24 mouse cellular contexts compared by ENCODE assay signal in the genomic region with DNA sequence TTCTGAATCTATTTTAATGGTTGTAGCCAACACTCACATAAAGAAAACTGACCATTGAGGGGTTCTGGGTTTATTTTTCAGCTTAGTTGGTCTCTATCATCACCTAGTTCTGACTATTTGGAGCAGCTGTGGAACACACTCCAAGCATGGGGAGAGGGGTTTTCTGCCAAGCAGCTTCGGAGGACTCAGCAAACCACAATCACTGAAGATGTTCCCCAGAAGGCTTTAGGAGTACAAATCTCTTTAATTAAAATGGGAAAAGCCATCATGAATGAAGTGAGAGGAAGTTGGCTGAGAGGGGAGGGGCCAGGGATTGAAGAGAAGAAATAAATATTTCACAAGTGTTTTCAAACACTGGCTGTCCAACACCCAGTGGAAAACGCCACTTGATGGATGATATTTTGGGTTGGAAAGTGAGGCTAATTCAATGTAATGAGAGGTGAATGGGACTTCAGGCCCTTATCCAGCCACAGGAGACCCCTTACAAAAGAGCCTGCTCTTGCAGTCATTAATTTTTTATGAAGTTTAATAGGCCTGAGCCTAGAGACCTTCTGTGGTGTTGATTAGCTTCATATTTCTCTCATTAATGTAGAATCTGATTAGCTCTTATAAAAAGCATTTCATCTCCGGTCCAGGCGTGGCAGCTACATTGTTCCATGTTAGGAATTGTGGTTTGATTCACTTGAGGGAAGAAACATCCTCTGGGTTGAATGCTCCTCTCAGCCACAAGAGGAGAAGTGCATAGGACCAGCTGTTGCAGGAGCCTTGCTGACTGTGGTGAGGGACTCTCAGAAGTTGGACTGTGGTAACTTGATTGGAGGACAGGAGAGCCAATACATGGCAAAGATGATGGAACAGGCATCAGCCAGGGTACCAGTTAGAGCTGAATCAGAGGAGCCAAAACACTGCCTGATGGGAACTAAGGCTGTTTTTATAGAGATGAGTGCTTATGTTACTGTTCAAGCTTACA.
DNase-seq lines count a peak whose midpoint lies in the region; ATAC-seq and TF ChIP-seq lines count a peak whose summit lies in the region.
"Had no signal": no experiment of that assay in that cellular context is flagged by ENCODE, and none has a peak within 500 bp of the region (broad histone marks: within the 10 kb centered on the region; RNA-seq: fewer than 3 reads in every experiment).

No protein-coding gene starts in this region.

- intact Hi-C loops in gastrocnemius, postnatal 14 days (cut with DNase I; ENCODE audit: low total_unique reads), result no loop called here
- intact Hi-C loops in left cerebral cortex, postnatal 14 days (cut with DNase I), result no loop called here

- no peak overlapping the region for H3K4me3 ChIP-seq in lung, adult 2 months (replicated peaks; ENCODE audit: extremely low read depth, low read depth, low read length)
- H3K4me3 ChIP-seq in embryonic fibroblast, embryonic 13.5 days (ENCODE audit: insufficient read depth, low read length), result no peak overlapping the region
- no peak overlapping the region for H3K4me3 ChIP-seq in hindbrain, embryonic 16.5 days (ENCODE audit: low read length)
- no peak overlapping the region for H3K4me3 ChIP-seq in midbrain, embryonic 16.5 days (ENCODE audit: low read depth, low read length)
- H3K4me3 ChIP-seq: heart, adult 2 months; limb, embryonic 12.5 days; megakaryocyte, embryonic 14.5 days had no signal

- TF ChIP-seq POLR2A in lung, adult 2 months (IDR thresholded peaks at IDR 0.05; ENCODE audit: borderline replicate concordance, extremely low read depth, low read depth, low read length), result no peak
- no peak for TF ChIP-seq POLR2A in embryonic fibroblast, embryonic 13.5 days (IDR thresholded peaks at IDR 0.05; ENCODE audit: low read depth, low read length)

- no peaks in the 10 kb centered on the region for H3K4me1 ChIP-seq in lung, adult 2 months (ENCODE audit: control insufficient read depth, insufficient read depth, low read length)
- peaks cover 3% of the 10 kb centered on the region for H3K4me1 ChIP-seq in embryonic fibroblast, embryonic 13.5 days (ENCODE audit: control insufficient read depth, insufficient read depth, low read length)
- no peaks in the 10 kb centered on the region for H3K4me1 ChIP-seq in hindbrain, embryonic 16.5 days (ENCODE audit: control insufficient read depth, insufficient read depth, low read depth, low read length)
- H3K4me1 ChIP-seq in midbrain, embryonic 16.5 days (ENCODE audit: control insufficient read depth, insufficient read depth, low read length), result peaks cover 7% of the 10 kb centered on the region; the same call in 1 of the 2 replicates
- H3K4me1 ChIP-seq: megakaryocyte, embryonic 14.5 days had no signal

- peak overlapping the region; percentile 64; the same call in 1 of the 2 replicates for H3K27ac ChIP-seq in embryonic fibroblast, embryonic 13.5 days (ENCODE audit: insufficient read depth, low read length)
- no peak overlapping the region for H3K27ac ChIP-seq in hindbrain, embryonic 16.5 days (ENCODE audit: low read depth, low read length)
- no peak overlapping the region for H3K27ac ChIP-seq in midbrain, embryonic 16.5 days (ENCODE audit: low read length)
- H3K27ac ChIP-seq: heart, adult 2 months; limb, embryonic 12.5 days had no signal

- H3K9ac ChIP-seq in hindbrain, embryonic 16.5 days (ENCODE audit: low read depth, low read length), result no peak overlapping the region
- no peak overlapping the region for H3K9ac ChIP-seq in midbrain, embryonic 16.5 days (ENCODE audit: low read depth, low read length)
- H3K9ac ChIP-seq: limb, embryonic 12.5 days; liver, postnatal 0 days had no signal

- ATAC-seq in hindbrain, embryonic 16.5 days, result peak; percentile 83
- ATAC-seq in midbrain, embryonic 16.5 days, result peak; percentile 44; the same call in 1 of the 2 replicates
- ATAC-seq: activated CD4-positive, CD25-positive, alpha-beta regulatory T cell, adult 4 months; liver, postnatal 0 days had no signal

- WGBS in lung, adult 2 months, result 73% methylated on average over 4 of the region's 4 CpGs
- 50% methylated on average over 4 of the region's 4 CpGs for WGBS in hindbrain, embryonic 16.5 days
- 44% methylated on average over 4 of the region's 4 CpGs for WGBS in midbrain, embryonic 16.5 days

- no peak for TF ChIP-seq CTCF in lung, adult 2 months (IDR thresholded peaks at IDR 0.05; ENCODE audit: insufficient read depth, low read length)
- no peak for TF ChIP-seq CTCF in embryonic fibroblast, embryonic 13.5 days (IDR thresholded peaks at IDR 0.05; ENCODE audit: borderline replicate concordance, insufficient read depth, low read length)

- peak; percentile 8 for DNase-seq in lung, postnatal 10 days
- DNase-seq in lung, adult 2 months, result no peak
- no peak for DNase-seq in gastrocnemius, postnatal 14 days
- no peak for DNase-seq in left cerebral cortex, postnatal 14 days (ENCODE audit: low spot score in 2 of 2)
- no peak for DNase-seq in kidney, postnatal 36 days
- DNase-seq: adrenal gland, adult 8-10 months; cerebellum, adult 2 months; cerebellum, postnatal 36 days; gastrocnemius, postnatal 25 days; heart, adult 2 months; heart, postnatal 36 days; kidney, adult 8-10 months; kidney, postnatal 10 days; liver, postnatal 0 days; lung, postnatal 36 days; right cerebral cortex, postnatal 25 days; thymus, postnatal 14 days had no signal

- H3K27me3 ChIP-seq in hindbrain, embryonic 16.5 days (replicated peaks; ENCODE audit: control insufficient read depth, insufficient read depth, low read length), result no peaks in the 10 kb centered on the region
- H3K27me3 ChIP-seq in midbrain, embryonic 16.5 days (ENCODE audit: control insufficient read depth, insufficient read depth, low read depth, low read length), result no peaks in the 10 kb centered on the region

- no peak overlapping the region for H3K4me2 ChIP-seq in hindbrain, embryonic 16.5 days (ENCODE audit: low read length)
- no peak overlapping the region for H3K4me2 ChIP-seq in midbrain, embryonic 16.5 days (ENCODE audit: low read length)
- H3K4me2 ChIP-seq: limb, embryonic 12.5 days; liver, embryonic 11.5 days had no signal

- H3K36me3 ChIP-seq in hindbrain, embryonic 16.5 days (ENCODE audit: control insufficient read depth, insufficient read depth, low read length), result no peaks in the 10 kb centered on the region
- H3K36me3 ChIP-seq in midbrain, embryonic 16.5 days (ENCODE audit: control insufficient read depth, insufficient read depth, low read length), result no peaks in the 10 kb centered on the region
- H3K36me3 ChIP-seq: limb, embryonic 12.5 days had no signal

- H3K9me3 ChIP-seq in hindbrain, embryonic 16.5 days (ENCODE audit: control insufficient read depth, low read length), result no peaks in the 10 kb centered on the region
- no peaks in the 10 kb centered on the region; the same call in 1 of the 2 replicates for H3K9me3 ChIP-seq in midbrain, embryonic 16.5 days (replicated peaks; ENCODE audit: control insufficient read depth, low read length, poor library complexity, severe bottlenecking)
- H3K9me3 ChIP-seq: limb, embryonic 12.5 days; megakaryocyte, embryonic 14.5 days had no signal
